Mouse (Mus musculus): ENCODE measurements around the gene Stk11. TPM values are rescaled to one million over a fixed set of nuclear protein-coding genes. Genes with fewer than 3 reads are reported as not detected.

Stk11 gene
- polyA plus RNA-seq, 1 experiment: 112 TPM

DNA sequence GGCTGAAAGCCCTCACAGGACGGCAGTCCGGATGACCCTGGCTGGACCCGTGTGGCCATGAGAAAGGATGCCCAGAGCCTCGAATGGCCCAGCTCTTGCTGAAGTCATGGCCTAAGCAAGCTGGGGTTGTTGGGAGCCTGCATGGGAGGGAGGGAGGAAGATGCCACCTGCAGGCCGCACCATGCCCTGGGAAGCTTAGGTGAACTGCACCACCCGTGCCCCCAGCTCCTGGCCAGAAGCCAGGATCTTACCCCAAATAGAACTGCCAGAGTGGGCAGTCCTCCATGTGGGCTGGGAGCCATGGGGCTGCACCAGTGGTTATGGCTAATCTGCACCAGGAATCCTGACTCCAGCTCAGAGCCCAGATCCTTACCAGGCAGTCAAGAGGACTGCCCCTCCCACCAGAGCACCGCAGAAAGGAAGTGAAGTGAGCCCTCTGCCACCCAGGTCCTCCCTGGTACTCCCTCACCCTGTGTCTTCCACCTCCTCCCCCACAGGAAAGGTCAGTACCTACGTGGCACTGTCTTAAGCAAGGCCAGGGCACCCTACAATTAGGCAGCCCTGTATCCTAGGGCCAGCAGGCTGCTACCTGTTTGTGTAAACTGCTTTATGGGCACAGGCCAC lies 17.7 kb downstream of the Stk11 start:
- WGBS: 20% methylated on average over 8 of the region's 8 CpGs
- no peaks in the 10 kb centered on the region for H3K27me3 ChIP-seq (ENCODE audit: control insufficient read depth, insufficient read depth, low read length)
- peak in 1 of 2 experiments; percentile 55 for DNase-seq

DNA sequence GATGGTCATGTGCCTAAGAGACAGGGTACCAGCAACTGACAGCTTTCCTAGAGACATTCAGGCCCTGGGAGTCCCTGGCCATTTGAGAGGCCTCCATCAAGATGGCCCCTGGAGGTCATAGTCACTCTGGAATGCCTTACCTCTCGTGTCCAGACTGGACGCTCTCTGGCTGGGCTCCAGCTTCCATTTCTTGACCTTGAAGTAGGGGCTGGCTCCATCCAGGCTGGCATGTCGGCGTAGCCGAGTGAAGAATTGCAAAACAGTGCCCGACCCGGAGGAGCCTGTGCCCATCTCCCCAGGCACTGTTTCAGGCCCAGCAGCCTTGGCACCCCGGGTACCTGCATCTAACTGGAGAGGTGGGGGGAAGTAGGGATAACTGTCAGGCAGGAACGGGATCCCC lies 18.8 kb downstream of the Stk11 start:
- Histone ChIP-seq H3K27me3 (ENCODE audit: control insufficient read depth, insufficient read depth, low read length) (no peaks in the 10 kb centered on the region), H3K4me1 (ENCODE audit: control insufficient read depth, insufficient read depth, low read length) (peaks cover 32% of the 10 kb centered on the region), H3K4me3 (replicated peaks; ENCODE audit: insufficient read depth, low read depth, low read length) (no peak overlapping the region), H3K27ac (ENCODE audit: insufficient read depth, low read length) (no peak overlapping the region)
- no peak for TF ChIP-seq POLR2A (IDR thresholded peaks at IDR 0.05; ENCODE audit: borderline replicate concordance, insufficient read depth, low read length)
- TF ChIP-seq CTCF (IDR thresholded peaks at IDR 0.05; ENCODE audit: borderline replicate concordance, insufficient read depth, low read depth, low read length): no peak
- no peak for DNase-seq
- 74% methylated on average over 9 of the region's 9 CpGs for WGBS

More for the DNA sequence above, 17.7 kb downstream of the Stk11 start:
- Histone ChIP-seq H3K4me3 (replicated peaks; ENCODE audit: insufficient read depth, low read depth, low read length) (no peak overlapping the region), H3K27ac (ENCODE audit: insufficient read depth, low read length) (no peak overlapping the region), H3K4me1 (ENCODE audit: control insufficient read depth, insufficient read depth, low read length) (peaks cover 41% of the 10 kb centered on the region)
- TF ChIP-seq CTCF (IDR thresholded peaks at IDR 0.05; ENCODE audit: borderline replicate concordance, insufficient read depth, low read depth, low read length): no peak

DNA sequence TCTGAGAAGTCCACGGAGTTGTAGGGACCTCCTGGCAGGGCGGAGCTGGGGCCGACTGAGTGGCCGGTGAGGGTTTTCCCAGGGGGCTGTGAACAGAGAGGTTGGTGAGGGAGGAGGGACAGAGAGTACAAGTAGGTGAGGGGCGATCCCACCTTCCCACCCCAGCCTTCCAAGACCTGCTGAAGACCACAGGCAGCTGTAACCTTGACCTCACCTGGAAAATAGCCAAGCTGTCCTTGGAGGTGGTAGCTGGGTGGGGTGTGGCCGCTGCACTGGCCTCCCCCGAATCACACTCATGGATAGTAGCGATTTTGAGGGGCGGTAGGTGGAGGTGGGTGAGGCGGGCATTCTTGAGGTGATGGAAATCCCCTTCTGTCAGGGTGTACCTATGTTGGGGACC lies 19.6 kb downstream of the Stk11 start:
- TF ChIP-seq POLR2A (IDR thresholded peaks at IDR 0.05; ENCODE audit: borderline replicate concordance, insufficient read depth, low read length) (no peak), CTCF (IDR thresholded peaks at IDR 0.05; ENCODE audit: borderline replicate concordance, insufficient read depth, low read depth, low read length) (no peak)
- no peak overlapping the region for H3K27ac ChIP-seq (ENCODE audit: insufficient read depth, low read length)
- H3K27me3 ChIP-seq (ENCODE audit: control insufficient read depth, insufficient read depth, low read length): no peaks in the 10 kb centered on the region
- no peak overlapping the region for H3K4me3 ChIP-seq (replicated peaks; ENCODE audit: insufficient read depth, low read depth, low read length)
- peaks cover 26% of the 10 kb centered on the region for H3K4me1 ChIP-seq (ENCODE audit: control insufficient read depth, insufficient read depth, low read length)
- no peak for DNase-seq
- 80% methylated on average over 10 of the region's 10 CpGs for WGBS

DNA sequence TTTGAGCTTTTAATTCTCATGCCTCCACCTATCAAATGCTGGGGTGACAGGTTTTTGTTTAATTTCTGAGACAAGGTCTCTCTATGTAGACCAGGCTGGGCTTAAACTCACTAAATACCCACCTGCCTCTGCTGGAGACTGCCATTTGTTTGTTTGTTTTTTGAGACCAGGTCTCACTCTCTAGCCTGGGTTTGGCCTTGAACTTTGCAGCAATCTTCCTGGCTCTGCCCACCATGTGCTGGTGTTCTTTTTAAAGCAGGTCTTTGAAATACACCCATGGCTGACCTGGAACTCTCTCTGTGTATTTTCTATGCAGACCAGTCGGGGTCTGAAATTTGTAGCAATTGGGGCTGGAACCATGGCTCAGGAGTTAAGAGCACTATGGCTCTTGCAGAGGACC lies 20.0 kb downstream of the Stk11 start:
- WGBS: 100% methylated on average over 1 of the region's 1 CpGs
- H3K4me1 ChIP-seq (ENCODE audit: control insufficient read depth, insufficient read depth, low read length): peaks cover 22% of the 10 kb centered on the region

DNA sequence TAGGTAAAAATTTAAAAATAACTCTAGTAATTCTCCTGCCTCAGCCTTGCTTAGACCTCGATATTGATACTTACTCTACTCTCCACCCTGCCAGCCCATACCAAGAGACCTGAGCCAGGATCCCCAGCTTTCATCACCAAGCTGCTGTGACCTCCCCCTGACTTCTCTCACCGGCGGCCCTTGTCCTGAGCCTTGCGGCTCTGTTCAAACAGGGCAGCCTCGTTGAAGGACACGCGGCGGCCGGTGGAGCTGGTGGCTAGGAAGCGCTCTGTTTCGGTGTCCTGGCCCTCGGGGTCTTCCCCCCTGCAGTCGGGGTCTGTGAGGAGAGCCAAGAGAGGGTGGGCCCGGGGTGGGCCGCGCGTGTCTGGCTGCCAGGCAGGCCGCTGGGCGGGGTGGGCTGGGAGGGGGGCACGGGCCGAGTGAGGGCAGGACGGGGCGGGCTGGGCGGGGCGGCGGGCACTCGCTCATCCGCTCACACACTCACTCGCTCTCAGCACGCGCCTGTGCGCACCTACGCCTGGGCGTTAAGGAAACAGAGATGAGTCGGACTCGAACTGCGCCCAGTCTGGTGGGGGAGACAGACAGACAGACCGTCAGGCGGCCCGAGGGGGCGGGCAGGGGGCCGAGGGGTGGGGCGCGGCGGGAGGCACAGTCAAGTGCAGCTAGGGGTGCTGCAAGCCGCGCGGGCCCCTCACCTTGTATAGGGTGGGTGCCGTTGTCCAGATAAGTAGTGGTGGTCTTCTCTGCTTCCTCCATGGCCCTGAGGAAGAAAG lies 20.8 kb downstream of the Stk11 start:
- Histone ChIP-seq H3K27me3 (ENCODE audit: control insufficient read depth, insufficient read depth, low read length) (no peaks in the 10 kb centered on the region), H3K4me3 (replicated peaks; ENCODE audit: insufficient read depth, low read depth, low read length) (no peak overlapping the region), H3K27ac (ENCODE audit: insufficient read depth, low read length) (no peak overlapping the region), H3K4me1 (ENCODE audit: control insufficient read depth, insufficient read depth, low read length) (peaks cover 14% of the 10 kb centered on the region)
- no peak for TF ChIP-seq POLR2A (IDR thresholded peaks at IDR 0.05; ENCODE audit: borderline replicate concordance, insufficient read depth, low read length)
- no peak for TF ChIP-seq CTCF (IDR thresholded peaks at IDR 0.05; ENCODE audit: borderline replicate concordance, insufficient read depth, low read depth, low read length)
- WGBS: 38% methylated on average over 49 of the region's 49 CpGs
- DNase-seq: no peak

More for the DNA sequence above, 20.0 kb downstream of the Stk11 start:
- H3K27me3 ChIP-seq (ENCODE audit: control insufficient read depth, insufficient read depth, low read length): no peaks in the 10 kb centered on the region
- H3K27ac ChIP-seq (ENCODE audit: insufficient read depth, low read length): no peak overlapping the region
- no peak for TF ChIP-seq CTCF (IDR thresholded peaks at IDR 0.05; ENCODE audit: borderline replicate concordance, insufficient read depth, low read depth, low read length)
- no peak for TF ChIP-seq POLR2A (IDR thresholded peaks at IDR 0.05; ENCODE audit: borderline replicate concordance, insufficient read depth, low read length)
- H3K4me3 ChIP-seq (replicated peaks; ENCODE audit: insufficient read depth, low read depth, low read length): no peak overlapping the region
- DNase-seq: no peak

DNA sequence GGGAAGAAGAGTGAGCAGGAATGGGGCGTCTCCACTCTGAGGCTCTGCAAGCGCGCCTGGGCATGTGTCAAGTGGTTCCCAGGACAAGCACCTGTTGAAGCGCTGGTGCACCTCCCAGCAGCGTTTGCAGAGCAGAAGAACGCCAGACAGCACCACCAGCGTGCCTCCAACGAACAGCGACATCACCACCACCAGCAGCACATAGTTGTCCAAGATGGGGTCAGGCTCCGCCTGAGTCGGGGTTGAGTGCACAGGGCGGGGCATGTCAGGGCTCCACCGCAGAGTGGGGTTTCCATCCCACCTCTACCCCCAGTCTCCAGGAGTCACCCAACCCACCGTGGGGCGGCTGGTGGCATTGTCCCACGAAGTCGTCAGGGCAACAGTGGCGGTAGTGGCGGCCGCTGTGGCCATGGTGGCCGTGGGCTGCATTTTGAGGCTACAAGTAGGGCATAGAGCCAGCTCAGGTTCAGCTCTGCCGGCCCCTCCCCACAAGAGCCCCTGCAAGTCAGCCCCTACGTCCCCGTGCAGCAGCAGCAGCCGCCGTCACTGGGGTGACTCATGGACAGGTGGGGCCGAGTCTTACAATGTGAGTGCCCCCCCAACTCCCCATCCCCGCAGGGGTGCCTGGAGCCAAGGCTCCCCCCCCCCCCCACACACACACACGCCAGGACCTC lies 21.5 kb downstream of the Stk11 start:
- no peak for TF ChIP-seq CTCF (IDR thresholded peaks at IDR 0.05; ENCODE audit: borderline replicate concordance, insufficient read depth, low read depth, low read length)
- no peak for TF ChIP-seq POLR2A (IDR thresholded peaks at IDR 0.05; ENCODE audit: borderline replicate concordance, insufficient read depth, low read length)
- 13% methylated on average over 29 of the region's 29 CpGs for WGBS
- peaks cover 8% of the 10 kb centered on the region; the same call in 1 of the 2 replicates for H3K4me1 ChIP-seq (ENCODE audit: control insufficient read depth, insufficient read depth, low read length)

DNA sequence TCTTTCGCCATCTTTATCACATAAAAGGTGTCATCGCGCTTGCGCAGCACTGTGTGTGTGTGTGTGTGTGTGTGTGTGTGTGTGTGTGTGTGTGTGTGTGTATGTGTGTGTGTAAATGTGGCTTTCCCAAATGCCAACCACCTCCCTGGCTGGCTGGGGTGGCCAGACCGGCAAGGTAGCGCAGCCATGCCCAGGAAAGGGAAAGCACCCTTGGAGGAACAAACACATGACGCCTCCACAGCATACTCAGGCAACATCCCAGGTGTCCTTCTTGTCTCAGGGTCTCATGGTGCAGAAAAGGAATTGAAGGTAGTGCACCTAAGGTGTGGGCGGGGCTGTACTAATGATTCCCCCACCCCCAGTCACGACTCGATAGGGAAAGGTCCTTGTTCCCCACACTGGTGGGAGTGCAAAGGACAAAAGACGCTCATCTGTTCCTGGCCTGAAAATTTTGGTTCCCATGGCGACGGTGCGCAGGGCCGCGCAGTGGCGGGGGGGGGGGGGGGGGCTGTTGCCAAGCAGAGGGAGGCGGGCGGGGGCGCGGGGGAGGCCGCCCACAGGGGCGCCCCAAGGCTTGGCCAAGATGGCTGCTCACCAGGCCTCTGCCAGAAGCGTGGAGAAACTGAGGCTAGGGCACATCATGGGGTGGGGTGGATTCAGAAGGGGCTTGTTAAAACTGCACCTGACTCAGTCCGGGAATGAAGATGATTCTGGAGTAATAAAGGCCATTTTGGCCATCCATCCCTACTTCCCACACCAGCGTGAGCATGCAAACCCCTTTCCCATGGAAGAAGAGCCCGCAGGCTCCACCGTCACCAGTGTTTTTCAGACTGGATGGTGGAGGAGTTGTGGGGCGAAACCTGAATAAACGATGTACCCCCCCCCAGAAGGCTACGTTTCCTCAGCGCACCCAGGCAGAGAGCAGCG lies 22.3 kb downstream of the Stk11 start:
- peak overlapping the region; percentile 50 for H3K27ac ChIP-seq (ENCODE audit: insufficient read depth, low read length)
- H3K4me1 ChIP-seq (ENCODE audit: control insufficient read depth, insufficient read depth, low read length): peaks cover 7% of the 10 kb centered on the region; the same call in 1 of the 2 replicates
- H3K4me3 ChIP-seq (replicated peaks; ENCODE audit: insufficient read depth, low read depth, low read length): peak overlapping the region; percentile 87
- TF ChIP-seq CTCF (IDR thresholded peaks at IDR 0.05; ENCODE audit: borderline replicate concordance, insufficient read depth, low read depth, low read length) (no peak), POLR2A (IDR thresholded peaks at IDR 0.05; ENCODE audit: borderline replicate concordance, insufficient read depth, low read length) (0 out of 2 replicates have a peak, but pooled peaks have one; percentile 18)
- DNase-seq: peak; percentile 62 to 69
- WGBS: 5% methylated on average over 33 of the region's 33 CpGs
- no peaks in the 10 kb centered on the region for H3K27me3 ChIP-seq (ENCODE audit: control insufficient read depth, insufficient read depth, low read length)

More for the DNA sequence above, 21.5 kb downstream of the Stk11 start:
- DNase-seq: peak; percentile 63 to 64
- Histone ChIP-seq H3K27me3 (ENCODE audit: control insufficient read depth, insufficient read depth, low read length) (no peaks in the 10 kb centered on the region), H3K4me3 (replicated peaks; ENCODE audit: insufficient read depth, low read depth, low read length) (peak overlapping the region; percentile 63), H3K27ac (ENCODE audit: insufficient read depth, low read length) (no peak overlapping the region)

All from cerebellum, adult 2 months (tissue).